Mouse (Mus musculus) cortical plate, adult 2 months (tissue): Measurements from ENCODE around the gene Sdhaf3.

Experiments used
- CTCF ChIP-seq: fragments of 200-500 bp; IDR thresholded peaks from 2 replicates; pipeline ENCODE4 v1.5.1; 2011; ENCODE audit warnings: mild to moderate bottlenecking, control low read depth, low read length; ENCODE audit not compliant: insufficient read depth; ENCODE audit errors: extremely low read depth
- POLR2A ChIP-seq: fragments of 200-500 bp; IDR thresholded peaks from 2 replicates; pipeline ENCODE4 v1.6.1; 2011; ENCODE audit warnings: mild to moderate bottlenecking, low read length, control low read depth; ENCODE audit not compliant: insufficient read depth; ENCODE audit errors: extremely low read depth

DNA sequence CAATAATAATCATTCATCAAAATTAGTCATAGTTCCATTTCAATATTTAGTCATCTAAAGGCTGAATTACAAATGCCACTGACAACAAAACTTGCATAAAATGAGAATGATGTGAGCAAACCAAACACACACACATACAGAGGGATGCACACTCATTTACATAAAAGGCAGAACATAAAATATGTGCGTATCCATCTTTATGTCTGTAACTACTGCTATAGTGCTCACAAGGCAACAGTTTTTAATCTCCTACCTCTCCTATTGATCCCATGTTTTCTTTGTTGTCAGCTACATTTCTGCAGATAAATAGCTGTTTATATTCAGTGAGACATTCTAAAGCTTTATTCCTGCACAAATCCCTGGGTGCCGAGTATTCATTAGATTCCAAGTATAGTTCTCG is 107.0 kb downstream of the Sdhaf3 start:
- TF ChIP-seq CTCF (no peak), POLR2A (no peak)
